Mouse (Mus musculus): ENCODE data around the gene Ttll11. TPM values are rescaled to one million over a fixed set of nuclear protein-coding genes. Genes with fewer than 3 reads are reported as not detected.

Ttll11 gene
- total RNA-seq, 1 experiment: 0.31 TPM

GRCm38 (mm10) chr2:36010579-36010978 lies 30.9 kb upstream of the Ttll11 start:
- Histone ChIP-seq H3K4me1 (ENCODE audit: control insufficient read depth in 2 of 2, insufficient read depth in 2 of 2, low read length in 2 of 2, poor library complexity in 1 of 2) (no peaks in the 10 kb centered on the region), H3K27ac (ENCODE audit: insufficient read depth, low read depth, low read length, poor library complexity, severe bottlenecking) (no peak overlapping the region), H3K9me3 (ENCODE audit: control insufficient read depth, insufficient read depth, low read depth, low read length) (no peaks in the 10 kb centered on the region), H3K36me3 (ENCODE audit: control insufficient read depth, insufficient read depth, low read length, poor library complexity, severe bottlenecking) (no peaks in the 10 kb centered on the region), H3K4me3 (ENCODE audit: insufficient read depth in 1 of 2, low read depth in 1 of 2, low read length in 2 of 2, poor library complexity in 1 of 2, severe bottlenecking in 1 of 2) (no peak overlapping the region), H3K9ac (ENCODE audit: insufficient read depth, low read depth, low read length, poor library complexity, severe bottlenecking) (no peak overlapping the region)
- DNase-seq (ENCODE audit: low read depth, low spot score): no peak
- in situ Hi-C loops (cut with MboI; ENCODE audit: low sequenced_read_pairs in 2 of 2, unreplicated experiment in 2 of 2): no loop called here
- no peak for TF ChIP-seq CHD2 (IDR thresholded peaks at IDR 0.05; ENCODE audit: low read depth, low read length)
- TF ChIP-seq HCFC1 (IDR thresholded peaks at IDR 0.05; ENCODE audit: borderline replicate concordance, insufficient read depth, low read length): no peak
- TF ChIP-seq ZC3H11A (IDR thresholded peaks at IDR 0.05; ENCODE audit: borderline replicate concordance, low read depth, low read length): no peak
- TF ChIP-seq ZNF384 (IDR thresholded peaks at IDR 0.05; ENCODE audit: low read depth, low read length): no peak
- TF ChIP-seq MAFK (IDR thresholded peaks at IDR 0.05; ENCODE audit: insufficient read depth, low read depth, low read length): no peak

GRCm38 (mm10) chr2:36009386-36009785 lies 29.7 kb upstream of the Ttll11 start:
- Histone ChIP-seq H3K27ac (ENCODE audit: insufficient read depth, low read depth, low read length, poor library complexity, severe bottlenecking) (no peak overlapping the region), H3K4me1 (ENCODE audit: control insufficient read depth in 2 of 2, insufficient read depth in 2 of 2, low read length in 2 of 2, poor library complexity in 1 of 2) (no peaks in the 10 kb centered on the region), H3K4me3 (ENCODE audit: insufficient read depth in 1 of 2, low read depth in 1 of 2, low read length in 2 of 2, poor library complexity in 1 of 2, severe bottlenecking in 1 of 2) (no peak overlapping the region), H3K9ac (ENCODE audit: insufficient read depth, low read depth, low read length, poor library complexity, severe bottlenecking) (no peak overlapping the region), H3K9me3 (ENCODE audit: control insufficient read depth, insufficient read depth, low read depth, low read length) (no peaks in the 10 kb centered on the region), H3K36me3 (ENCODE audit: control insufficient read depth, insufficient read depth, low read length, poor library complexity, severe bottlenecking) (no peaks in the 10 kb centered on the region)
- DNase-seq (ENCODE audit: low read depth, low spot score): peak; percentile 59
- in situ Hi-C loops (cut with MboI; ENCODE audit: low sequenced_read_pairs in 2 of 2, unreplicated experiment in 2 of 2): loop anchor here in 1 of 2 experiments (5.0 kb wide), 1 partner anchor 203 kb away; no protein-coding TSS in a partner anchor
- peak; percentile 89; the same call in 1 of the 2 replicates for TF ChIP-seq ZC3H11A (IDR thresholded peaks at IDR 0.05; ENCODE audit: borderline replicate concordance, low read depth, low read length)
- no peak for TF ChIP-seq CHD2 (IDR thresholded peaks at IDR 0.05; ENCODE audit: low read depth, low read length)

- in situ Hi-C loops (cut with MboI; ENCODE audit: low sequenced_read_pairs in 2 of 2, unreplicated experiment in 2 of 2): loop anchor here in 1 of 2 experiments (5.0 kb wide), 1 partner anchor 204 kb away; no protein-coding TSS in a partner anchor
- Histone ChIP-seq H3K9me3 (ENCODE audit: control insufficient read depth, insufficient read depth, low read depth, low read length) (no peaks in the 10 kb centered on the region), H3K36me3 (ENCODE audit: control insufficient read depth, insufficient read depth, low read length, poor library complexity, severe bottlenecking) (no peaks in the 10 kb centered on the region), H3K4me3 (ENCODE audit: insufficient read depth in 1 of 2, low read depth in 1 of 2, low read length in 2 of 2, poor library complexity in 1 of 2, severe bottlenecking in 1 of 2) (no peak overlapping the region), H3K4me1 (ENCODE audit: control insufficient read depth in 2 of 2, insufficient read depth in 2 of 2, low read length in 2 of 2, poor library complexity in 1 of 2) (no peaks in the 10 kb centered on the region), H3K9ac (ENCODE audit: insufficient read depth, low read depth, low read length, poor library complexity, severe bottlenecking) (no peak overlapping the region), H3K27ac (ENCODE audit: insufficient read depth, low read depth, low read length, poor library complexity, severe bottlenecking) (no peak overlapping the region)
- peak; percentile 62 for DNase-seq (ENCODE audit: low read depth, low spot score)
- TF ChIP-seq ZC3H11A (IDR thresholded peaks at IDR 0.05; ENCODE audit: borderline replicate concordance, low read depth, low read length): peak; percentile 47
- no peak for TF ChIP-seq ZNF384 (IDR thresholded peaks at IDR 0.05; ENCODE audit: low read depth, low read length)
- TF ChIP-seq CHD2 (IDR thresholded peaks at IDR 0.05; ENCODE audit: low read depth, low read length): no peak
- TF ChIP-seq MAFK (IDR thresholded peaks at IDR 0.05; ENCODE audit: insufficient read depth, low read depth, low read length): no peak
- TF ChIP-seq HCFC1 (IDR thresholded peaks at IDR 0.05; ENCODE audit: borderline replicate concordance, insufficient read depth, low read length): no peak
Measured at GRCm38 (mm10) chr2:36008071-36008470, 28.4 kb upstream of the Ttll11 start.

- no peak overlapping the region for H3K4me3 ChIP-seq (ENCODE audit: insufficient read depth in 1 of 2, low read depth in 1 of 2, low read length in 2 of 2, poor library complexity in 1 of 2, severe bottlenecking in 1 of 2)
- H3K36me3 ChIP-seq (ENCODE audit: control insufficient read depth, insufficient read depth, low read length, poor library complexity, severe bottlenecking): no peaks in the 10 kb centered on the region
- no peaks in the 10 kb centered on the region for H3K4me1 ChIP-seq (ENCODE audit: control insufficient read depth in 2 of 2, insufficient read depth in 2 of 2, low read length in 2 of 2, poor library complexity in 1 of 2)
- H3K9me3 ChIP-seq (ENCODE audit: control insufficient read depth, insufficient read depth, low read depth, low read length): no peaks in the 10 kb centered on the region
- no peak overlapping the region for H3K9ac ChIP-seq (ENCODE audit: insufficient read depth, low read depth, low read length, poor library complexity, severe bottlenecking)
- TF ChIP-seq MAFK (IDR thresholded peaks at IDR 0.05; ENCODE audit: insufficient read depth, low read depth, low read length): no peak
- no peak for TF ChIP-seq CHD2 (IDR thresholded peaks at IDR 0.05; ENCODE audit: low read depth, low read length)
- TF ChIP-seq ZC3H11A (IDR thresholded peaks at IDR 0.05; ENCODE audit: borderline replicate concordance, low read depth, low read length): no peak
- TF ChIP-seq ZNF384 (IDR thresholded peaks at IDR 0.05; ENCODE audit: low read depth, low read length): no peak
- no peak for TF ChIP-seq HCFC1 (IDR thresholded peaks at IDR 0.05; ENCODE audit: borderline replicate concordance, insufficient read depth, low read length)
- H3K27ac ChIP-seq (ENCODE audit: insufficient read depth, low read depth, low read length, poor library complexity, severe bottlenecking): no peak overlapping the region
- DNase-seq (ENCODE audit: low read depth, low spot score): no peak
- in situ Hi-C loops (cut with MboI; ENCODE audit: low sequenced_read_pairs in 2 of 2, unreplicated experiment in 2 of 2): no loop called here
Measured at GRCm38 (mm10) chr2:36002188-36002587, 22.5 kb upstream of the Ttll11 start.

- Histone ChIP-seq H3K4me1 (ENCODE audit: control insufficient read depth in 2 of 2, insufficient read depth in 2 of 2, low read length in 2 of 2, poor library complexity in 1 of 2) (no peaks in the 10 kb centered on the region), H3K27ac (ENCODE audit: insufficient read depth, low read depth, low read length, poor library complexity, severe bottlenecking) (no peak overlapping the region), H3K9me3 (ENCODE audit: control insufficient read depth, insufficient read depth, low read depth, low read length) (no peaks in the 10 kb centered on the region), H3K4me3 (ENCODE audit: insufficient read depth in 1 of 2, low read depth in 1 of 2, low read length in 2 of 2, poor library complexity in 1 of 2, severe bottlenecking in 1 of 2) (no peak overlapping the region), H3K9ac (ENCODE audit: insufficient read depth, low read depth, low read length, poor library complexity, severe bottlenecking) (no peak overlapping the region), H3K36me3 (ENCODE audit: control insufficient read depth, insufficient read depth, low read length, poor library complexity, severe bottlenecking) (no peaks in the 10 kb centered on the region)
- in situ Hi-C loops (cut with MboI; ENCODE audit: low sequenced_read_pairs in 2 of 2, unreplicated experiment in 2 of 2): no loop called here
- no peak for TF ChIP-seq MAFK (IDR thresholded peaks at IDR 0.05; ENCODE audit: insufficient read depth, low read depth, low read length)
- TF ChIP-seq ZNF384 (IDR thresholded peaks at IDR 0.05; ENCODE audit: low read depth, low read length): no peak
- no peak for TF ChIP-seq HCFC1 (IDR thresholded peaks at IDR 0.05; ENCODE audit: borderline replicate concordance, insufficient read depth, low read length)
- TF ChIP-seq CHD2 (IDR thresholded peaks at IDR 0.05; ENCODE audit: low read depth, low read length): no peak
- TF ChIP-seq ZC3H11A (IDR thresholded peaks at IDR 0.05; ENCODE audit: borderline replicate concordance, low read depth, low read length): no peak
- no peak for DNase-seq (ENCODE audit: low read depth, low spot score)
Measured at GRCm38 (mm10) chr2:36000390-36000789, 20.7 kb upstream of the Ttll11 start.
